Mouse (Mus musculus): ENCODE measurements around the gene Tctex1d4.

- no peak for TF ChIP-seq CTCF (IDR thresholded peaks at IDR 0.05; ENCODE audit: low read depth)
- TF ChIP-seq EP300 (optimal IDR thresholded peaks at IDR 0.05) = no peak
Measured at GRCm38 (mm10) chr4:117127991-117128686, 1.5 kb downstream of the Tctex1d4 start.

All from stomach, postnatal 0 days (tissue).